Mouse (Mus musculus): ENCODE measurements around the gene Zfr. TPM values are rescaled to one million over a fixed set of nuclear protein-coding genes. Genes with fewer than 3 reads are reported as not detected.

The Zfr gene
- 180 TPM for polyA plus RNA-seq (2017; shearing (Covaris generic))

DNA sequence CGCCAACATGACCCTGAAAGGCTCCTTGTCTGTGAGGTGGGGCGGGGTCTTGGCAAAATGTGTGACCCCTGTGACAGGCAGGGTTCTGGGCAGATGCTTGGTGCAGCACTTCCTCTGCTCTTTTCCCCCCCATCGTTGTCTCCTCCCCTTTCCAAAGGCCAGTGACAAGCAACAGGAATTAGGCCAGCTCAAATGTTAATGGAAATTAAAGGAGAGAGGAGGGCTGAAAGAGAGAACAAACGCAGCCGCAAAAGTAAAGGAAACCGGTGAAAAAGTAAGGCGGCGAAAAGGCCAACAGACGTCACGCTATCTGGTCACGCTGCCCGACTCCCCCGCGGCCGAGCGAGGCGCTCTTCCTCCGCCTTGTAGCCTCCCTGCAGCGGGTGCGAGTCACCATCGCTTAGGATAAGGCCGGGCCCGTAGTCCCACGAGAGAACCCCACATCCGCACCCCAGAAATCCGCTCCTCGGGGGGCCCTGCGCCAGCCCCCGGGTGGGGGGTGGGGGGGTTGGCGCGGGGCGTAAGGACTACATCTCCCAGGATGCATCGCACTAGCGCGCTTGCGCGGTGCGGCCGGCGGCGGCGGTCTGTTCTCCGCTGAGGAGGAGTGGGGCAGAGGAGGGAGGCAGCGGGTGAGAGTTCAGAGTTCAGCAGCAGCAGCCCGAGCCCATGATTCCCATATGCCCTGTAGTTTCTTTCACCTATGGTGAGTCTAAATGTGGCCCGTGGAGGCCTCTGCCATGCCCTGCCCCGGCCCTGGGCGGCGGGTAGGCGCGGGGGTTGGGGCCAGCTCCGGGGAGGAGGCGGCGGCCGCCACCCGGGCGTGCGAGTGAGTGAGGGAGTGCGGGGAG is at the start of gene Zfr:
TSS of gene Zfr (plus strand) at position 590 of the 851 bp plus-strand sequence.

DNA sequence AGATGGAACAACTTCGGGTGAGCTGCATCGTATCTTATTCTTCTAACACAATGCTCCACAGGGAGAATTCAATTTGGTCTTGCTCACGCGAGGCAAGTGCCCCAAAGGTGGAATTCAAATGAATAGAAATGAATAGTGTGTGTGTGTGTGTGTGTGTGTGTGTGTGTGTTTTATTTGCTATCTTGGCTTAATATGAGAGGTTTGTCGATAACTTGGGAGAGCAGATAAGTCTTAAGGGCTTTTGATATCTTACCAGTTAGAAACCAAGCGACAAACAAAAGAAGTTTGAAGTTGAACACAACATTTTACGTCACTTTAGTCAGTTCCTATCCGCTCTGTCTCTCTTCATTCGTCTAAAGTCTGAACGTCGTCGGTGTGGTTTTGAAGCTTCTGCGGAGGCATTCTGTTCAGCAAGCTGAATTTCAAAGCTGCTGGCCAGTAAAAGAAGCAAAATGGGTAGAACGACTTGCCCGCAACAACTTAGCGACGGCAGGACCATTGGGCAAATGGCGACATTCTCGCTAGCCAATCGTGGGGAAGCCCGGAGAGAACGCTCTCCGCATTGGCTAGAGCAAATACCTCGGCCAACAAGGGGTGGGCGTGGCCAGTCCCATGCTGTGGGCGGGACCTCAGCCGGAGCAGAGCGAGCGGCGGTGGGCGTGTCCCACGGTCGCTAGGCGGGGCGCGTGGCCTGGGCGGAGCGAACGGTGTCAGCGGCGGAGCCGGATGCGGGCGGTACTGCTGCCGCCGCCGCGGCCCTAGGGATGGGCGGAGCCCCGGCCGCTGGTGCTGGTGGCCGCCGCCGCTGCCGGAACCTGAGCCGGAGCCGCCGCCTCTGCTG is 86.9 kb downstream of the Zfr start, which contains the start of gene Mtmr12:
TSS of gene Mtmr12 (plus strand) at position 710 of the 841 bp plus-strand sequence.

Other genes starting within 250 kb of the Zfr start
- not detected for gene Npr3, start 210.5 kb upstream of the Zfr start, polyA plus RNA-seq (2017; shearing (Covaris generic))
- gene Sub1, start 120.8 kb upstream of the Zfr start, polyA plus RNA-seq (2017; shearing (Covaris generic)) = 595 TPM
- gene Mtmr12, start 87.2 kb downstream of the Zfr start, polyA plus RNA-seq (2017; shearing (Covaris generic)) = 25.7 TPM
- 21.0 TPM for gene Golph3, start 203.6 kb downstream of the Zfr start, polyA plus RNA-seq (2017; shearing (Covaris generic))
- gene 1810049J17Rik, start 204.1 kb downstream of the Zfr start, polyA plus RNA-seq (2017; shearing (Covaris generic)) = not detected